Mouse (Mus musculus) spleen, embryonic (tissue): ENCODE data around the gene Ddost.
"Not testable (repeated sequence)": the region's sequence is repeated elsewhere in the genome, so short reads cannot be mapped to it uniquely, and the experiment has no call there.

Source experiments
- CTCF ChIA-PET: fragments of 350-600 bp; sonication (Branson Sonifier 250); formaldehyde crosslinking; loops from one replicate; lab custom pipeline; 2022; lab: Charles Lee

Gene Ddost

DNA sequence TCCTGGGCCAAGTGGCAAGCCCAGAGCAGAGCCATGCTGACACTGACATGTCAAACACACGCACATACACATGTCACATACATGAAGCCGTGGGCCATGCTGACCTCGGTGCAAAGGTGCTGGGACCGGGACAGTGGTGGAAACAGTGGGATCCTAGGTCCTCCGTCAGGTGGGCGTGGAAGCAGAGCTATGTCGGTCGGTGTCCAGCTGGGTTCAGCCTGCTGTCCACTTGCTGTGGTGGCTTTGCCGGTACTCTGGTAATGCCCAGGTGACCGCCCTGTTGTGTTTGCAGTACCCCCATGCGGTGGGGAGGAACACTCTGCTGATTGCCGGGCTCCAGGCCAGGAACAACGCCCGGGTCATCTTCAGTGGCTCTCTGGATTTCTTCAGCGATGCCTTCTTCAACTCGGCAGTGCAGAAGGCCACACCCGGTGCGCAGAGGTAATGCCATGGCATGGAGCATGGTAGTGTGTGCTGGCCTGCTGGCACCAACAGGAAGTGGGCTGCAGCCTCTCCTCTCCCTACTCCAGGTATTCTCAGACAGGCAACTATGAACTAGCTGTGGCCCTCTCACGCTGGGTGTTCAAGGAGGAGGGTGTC is 5.9 kb downstream of the Ddost start:
- CTCF ChIA-PET, result interaction anchor here (0.6 kb wide), 1 partner anchor 9 kb away, joined by 12 read pairs; no protein-coding TSS in a partner anchor

DNA sequence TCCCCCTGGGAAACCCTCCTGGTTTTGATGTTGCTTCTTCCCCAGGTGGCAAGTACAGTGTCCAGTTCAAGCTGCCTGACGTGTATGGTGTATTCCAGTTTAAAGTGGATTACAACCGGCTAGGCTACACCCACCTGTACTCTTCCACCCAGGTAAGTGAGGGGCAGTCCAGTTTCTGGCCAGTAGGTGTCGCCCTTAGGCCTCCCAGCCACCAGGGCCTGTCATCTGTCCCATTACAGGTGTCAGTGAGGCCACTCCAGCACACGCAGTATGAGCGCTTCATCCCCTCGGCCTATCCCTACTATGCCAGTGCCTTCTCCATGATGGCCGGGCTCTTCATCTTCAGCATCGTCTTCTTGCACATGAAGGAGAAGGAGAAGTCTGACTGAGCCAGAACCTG is 7.1 kb downstream of the Ddost start:
- CTCF ChIA-PET, result no interaction called here

DNA sequence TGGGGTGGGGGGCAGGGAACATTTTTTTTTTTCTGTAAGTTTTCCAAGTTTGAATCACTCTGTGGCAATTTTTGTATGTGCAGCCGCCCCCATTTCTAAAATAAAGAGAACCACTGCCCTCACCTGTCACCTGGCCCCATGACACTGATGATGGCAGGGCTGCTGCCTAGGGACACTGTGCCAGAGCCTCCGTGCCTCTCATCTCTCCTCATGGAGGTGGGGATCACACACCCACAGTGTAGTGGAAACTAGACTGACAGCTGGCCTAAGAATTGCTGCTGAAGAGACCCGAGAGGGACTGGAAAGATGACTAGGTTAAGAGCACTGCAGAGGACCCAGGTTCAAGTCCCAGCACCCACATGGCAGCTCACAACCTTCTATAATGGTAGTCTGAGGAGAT is 7.6 kb downstream of the Ddost start:
- CTCF ChIA-PET, result no interaction called here

DNA sequence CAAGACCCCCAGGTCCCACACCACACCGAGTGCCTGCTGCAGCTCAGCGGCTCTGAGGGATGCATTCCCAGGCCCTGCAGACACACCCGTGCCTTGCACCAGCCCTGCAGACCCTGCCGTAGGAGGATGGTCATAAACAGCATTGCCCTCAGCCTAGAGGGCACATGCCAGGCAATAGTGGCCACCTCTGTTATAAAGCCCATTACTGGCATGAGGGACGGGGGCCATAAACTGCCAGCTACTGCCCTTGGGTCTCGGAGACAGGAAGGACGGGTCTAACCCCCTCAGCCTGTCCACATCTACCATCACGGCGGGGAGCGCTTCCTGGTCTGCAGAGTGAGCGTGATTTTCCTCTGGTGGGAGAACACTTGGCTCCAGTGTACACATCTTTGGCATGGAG is 8.5 kb downstream of the Ddost start:
- CTCF ChIA-PET, result no interaction called here

DNA sequence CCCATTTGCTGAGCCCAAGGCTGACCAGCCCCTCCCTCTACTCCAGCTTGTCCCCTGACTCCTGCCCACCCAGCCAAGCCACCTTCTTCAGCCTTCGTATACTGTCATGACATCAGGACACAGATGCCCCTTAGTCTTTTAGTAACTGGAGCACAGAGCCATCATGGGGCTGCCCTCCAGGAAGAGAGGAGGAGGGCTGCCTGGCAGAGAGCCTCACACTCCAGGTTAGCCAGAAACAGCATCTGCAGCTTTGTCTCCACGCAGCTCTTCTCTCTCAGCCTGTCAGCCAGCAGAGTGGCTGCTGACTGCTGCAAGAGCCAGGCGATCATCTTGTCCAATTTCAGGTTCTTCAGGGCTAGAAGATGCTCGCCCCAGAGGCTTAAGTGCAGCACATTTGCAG is 9.3 kb downstream of the Ddost start:
- CTCF ChIA-PET, result no interaction called here

DNA sequence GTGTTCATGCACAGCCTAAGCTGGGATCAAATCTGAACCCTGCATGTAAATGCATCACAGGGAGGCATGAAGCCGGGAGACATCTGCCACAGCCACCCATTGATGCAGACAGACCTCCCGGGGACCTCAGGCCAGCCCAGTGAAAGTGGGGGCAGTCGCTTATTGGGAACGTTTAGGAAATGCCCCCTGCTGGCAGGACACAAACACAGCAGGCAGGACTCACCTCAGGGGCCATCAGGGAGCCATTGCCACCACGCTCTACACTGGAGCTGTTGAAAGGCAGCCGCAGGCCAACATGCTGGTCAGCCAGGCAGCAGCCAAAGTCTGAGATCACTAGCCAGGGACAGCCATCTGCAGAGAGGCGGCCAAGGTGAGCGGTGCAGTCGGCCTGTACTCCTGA is 11.3 kb downstream of the Ddost start:
- CTCF ChIA-PET, result interaction anchor here (1.1 kb wide), 1 partner anchor 11 kb away, joined by 3 read pairs; the partner anchor contains the start of gene Ddost

DNA sequence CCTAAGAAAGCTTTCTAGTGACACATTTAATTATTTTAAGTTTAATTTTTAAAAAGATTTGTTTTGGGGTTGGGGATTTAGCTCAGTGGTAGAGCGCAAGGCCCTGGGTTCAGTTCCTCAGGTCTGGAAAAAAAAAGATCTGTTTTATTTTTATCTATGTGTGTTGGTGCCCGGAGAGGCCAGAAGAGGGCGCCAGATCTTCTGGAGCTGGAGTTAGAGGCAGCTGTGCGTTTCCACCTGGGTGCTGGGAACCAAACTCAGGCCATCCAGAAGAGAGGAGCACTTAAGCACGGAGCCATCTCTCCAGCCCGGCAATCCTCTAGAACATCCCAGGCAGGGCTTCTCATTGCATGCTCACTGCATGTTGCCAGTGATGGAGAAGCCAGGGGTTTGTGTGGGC is 11.8 kb downstream of the Ddost start:
- CTCF ChIA-PET, result interaction anchor here (1.1 kb wide), 1 partner anchor 12 kb away, joined by 3 read pairs; the partner anchor contains the start of gene Ddost

DNA sequence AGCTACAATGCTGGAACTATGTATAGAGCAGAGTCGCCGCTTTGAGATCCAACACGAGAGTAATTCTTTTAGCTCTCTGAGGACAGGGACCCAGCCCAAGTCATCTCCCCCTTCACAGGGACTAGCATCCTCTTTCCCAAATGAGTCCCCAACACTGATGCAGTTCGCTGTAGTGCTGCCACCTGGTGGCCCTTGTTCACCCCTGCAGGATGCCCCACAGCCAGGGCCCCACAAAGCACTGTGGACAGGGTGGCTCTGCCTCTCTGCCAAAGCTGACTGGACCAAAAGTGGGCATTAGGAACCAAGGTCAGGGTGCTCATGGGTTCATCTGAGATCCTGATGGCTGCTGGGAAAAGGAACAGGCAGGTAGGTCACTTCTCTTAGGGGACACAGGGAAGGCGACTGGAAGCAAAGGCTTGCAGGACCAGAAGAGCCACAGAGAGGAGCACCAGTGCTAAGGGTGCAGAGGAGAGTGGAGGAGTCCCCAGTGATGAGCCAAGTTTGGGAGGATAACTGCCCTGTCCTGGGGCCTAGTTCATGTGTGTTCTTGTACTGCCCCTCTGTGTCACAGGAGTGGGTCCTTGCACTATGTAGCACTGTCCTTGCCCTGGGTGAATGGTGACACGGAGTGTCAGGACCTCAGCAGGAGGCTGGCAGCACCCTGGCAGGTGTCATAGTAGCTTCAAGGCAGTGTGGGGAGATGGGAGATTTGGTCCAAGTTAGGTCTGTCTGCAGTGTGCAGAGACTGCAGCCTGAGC is 14.2 kb downstream of the Ddost start:
- CTCF ChIA-PET, result interaction anchor here (0.6 to 1.9 kb wide), 5 partner anchors 8 to 141 kb away, joined by 3 to 14 read pairs (median 8); no protein-coding TSS in a partner anchor

DNA sequence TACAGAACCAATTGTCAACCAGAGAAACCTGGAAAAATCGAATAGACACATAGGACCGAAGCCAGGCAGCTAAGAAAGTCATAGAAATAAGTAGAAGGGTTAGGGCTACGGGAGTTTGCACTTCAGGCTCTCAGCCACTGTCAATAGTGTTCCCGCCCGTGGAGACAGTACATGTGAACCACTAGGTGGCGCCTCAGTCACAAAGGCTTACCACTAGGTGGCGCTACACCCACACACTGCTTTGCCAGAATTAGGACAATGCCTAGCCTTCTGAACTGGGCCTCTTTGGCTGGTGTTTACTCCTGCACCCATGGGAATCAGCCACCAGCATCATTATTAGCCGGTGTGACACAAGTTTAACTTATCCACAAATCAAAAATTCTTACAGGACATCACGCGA is 15.0 kb downstream of the Ddost start:
- CTCF ChIA-PET, result interaction anchor here (0.6 to 1.9 kb wide), 4 partner anchors 9 to 140 kb away, joined by 8 to 14 read pairs (median 10); no protein-coding TSS in a partner anchor

DNA sequence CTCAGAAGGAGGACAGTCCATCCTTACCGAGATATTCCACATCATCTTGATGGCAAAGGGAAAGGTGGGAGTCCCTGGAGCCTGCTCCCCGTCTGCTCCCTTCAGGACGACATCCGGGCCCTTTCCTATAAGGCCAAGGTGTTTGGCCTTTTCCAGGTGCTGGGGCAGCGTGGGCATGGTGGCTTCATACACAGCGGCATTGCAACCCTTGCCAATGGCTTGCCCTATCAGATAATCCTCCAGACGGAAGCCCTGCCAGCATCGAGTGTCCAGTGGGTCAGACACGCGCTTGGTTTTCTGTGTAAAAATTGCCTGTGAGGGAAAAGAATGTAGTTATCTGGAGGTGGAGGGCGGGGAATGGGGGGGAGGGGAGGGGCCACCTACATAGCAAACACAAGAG is 16.2 kb downstream of the Ddost start:
- CTCF ChIA-PET, result no interaction called here

DNA sequence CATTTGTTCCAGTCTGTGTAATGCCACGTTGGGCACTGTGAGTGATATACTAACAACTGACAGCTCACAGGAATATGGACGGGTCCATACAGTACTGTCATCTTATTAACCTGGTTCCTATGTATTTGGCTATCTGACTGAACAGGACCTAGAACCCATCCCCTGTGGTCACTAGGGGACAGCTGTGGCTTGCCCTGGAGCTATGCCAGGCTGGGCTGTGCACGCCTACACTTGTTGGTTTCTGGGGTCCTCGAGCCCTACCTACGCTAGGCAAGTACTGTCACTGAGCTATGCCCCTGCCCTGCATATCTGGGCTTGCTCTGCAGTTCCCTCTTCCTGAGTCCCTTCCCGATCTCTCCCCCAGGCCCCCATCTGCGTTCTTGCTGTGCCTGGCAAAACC is 17.0 kb downstream of the Ddost start:
- CTCF ChIA-PET, result interaction anchor here (0.6 kb wide), 1 partner anchor 16 kb away, joined by 15 read pairs; no protein-coding TSS in a partner anchor

DNA sequence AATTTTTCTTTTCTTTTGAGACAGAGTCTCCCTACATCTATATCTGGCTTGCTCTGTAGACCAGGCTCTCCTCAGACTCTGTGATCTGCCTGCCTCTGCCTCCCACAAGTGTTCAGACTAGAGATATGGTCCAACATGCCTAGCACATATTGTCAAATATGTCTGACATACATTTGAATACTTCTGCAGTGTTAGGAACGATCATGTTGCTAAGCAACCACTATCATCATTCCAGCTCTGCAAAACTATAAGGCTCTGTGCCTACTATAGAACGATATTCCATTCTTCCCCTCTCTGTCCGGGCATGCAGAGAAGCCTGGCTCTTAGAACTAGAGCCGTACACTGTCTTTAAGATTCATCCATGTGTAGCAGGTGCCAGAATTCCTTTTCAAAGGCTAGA is 18.2 kb downstream of the Ddost start:
- CTCF ChIA-PET, result interaction anchor here (0.6 kb wide), 1 partner anchor 79 kb away, joined by 3 read pairs; no protein-coding TSS in a partner anchor

DNA sequence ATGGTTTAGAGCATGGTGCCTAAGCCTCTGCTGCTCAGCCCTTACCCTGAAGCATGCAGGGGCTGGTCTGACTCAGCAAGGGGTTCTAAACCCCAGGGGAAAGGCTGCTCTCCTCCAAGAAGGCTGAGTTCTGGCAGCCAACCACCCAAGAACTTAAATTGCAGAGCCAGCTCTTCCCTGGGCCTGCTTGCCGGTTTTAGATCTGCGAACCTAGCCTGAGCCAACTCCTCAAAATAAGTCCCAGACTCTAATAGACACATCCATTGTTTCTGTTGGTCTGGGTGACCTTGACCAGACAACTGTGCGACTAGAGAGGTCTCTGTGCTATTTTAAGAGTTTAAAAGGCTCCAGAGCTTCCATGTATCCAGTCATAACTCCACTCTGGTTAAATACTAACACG is 19.2 kb downstream of the Ddost start:
- CTCF ChIA-PET, result interaction anchor here (0.6 kb wide), 1 partner anchor 803 kb away, joined by 9 read pairs; no protein-coding TSS in a partner anchor

DNA sequence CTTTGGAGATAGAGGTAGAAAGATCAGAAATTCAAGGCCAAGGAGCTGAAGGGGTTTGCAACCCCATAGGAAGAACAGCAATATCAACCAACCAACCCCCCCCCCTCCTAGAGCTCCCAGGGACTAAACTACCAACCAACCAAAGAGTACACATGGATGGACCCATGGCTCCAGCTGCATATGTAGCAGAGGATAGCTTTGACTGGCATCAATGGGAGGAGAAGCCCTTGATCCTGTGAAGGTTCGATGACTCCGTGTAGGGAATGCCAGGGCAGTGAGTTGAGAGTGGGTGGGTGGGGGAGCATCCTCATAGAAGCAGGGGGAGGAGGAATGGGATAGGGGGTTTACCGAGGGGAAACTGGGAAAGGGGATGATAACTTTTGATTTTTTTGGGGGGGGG is 19.9 kb downstream of the Ddost start:
- CTCF ChIA-PET, result no interaction called here

DNA sequence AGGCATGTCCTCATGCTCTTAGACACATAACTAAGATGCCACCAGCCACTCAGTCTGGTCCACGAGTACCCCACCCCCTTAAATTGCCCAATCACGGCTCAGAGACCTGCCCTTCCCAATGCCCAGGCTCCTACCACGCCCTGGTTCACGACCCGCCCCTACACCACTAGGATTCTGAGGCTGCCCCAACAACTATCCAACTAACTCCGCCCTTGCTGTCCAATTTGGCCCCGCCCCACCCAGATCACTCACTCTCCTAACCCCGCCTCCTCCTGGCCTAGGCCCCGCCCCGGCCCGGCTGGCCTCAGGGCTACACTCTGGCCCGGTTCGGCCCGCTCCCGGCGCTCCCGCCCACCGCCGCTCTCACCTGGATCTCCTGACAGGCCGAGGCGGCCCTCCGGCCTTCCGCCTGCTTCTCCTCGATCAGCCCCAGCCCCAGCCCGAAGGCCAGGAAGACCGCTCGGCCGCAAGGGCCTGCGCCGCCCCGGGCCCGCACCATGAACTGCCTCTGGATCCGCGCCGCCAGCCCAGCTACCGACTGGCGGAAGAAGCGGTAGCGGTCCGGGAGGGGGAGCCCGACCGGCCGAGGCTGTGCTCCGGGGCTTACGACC is 21.0 kb downstream of the Ddost start:
- CTCF ChIA-PET, result no interaction called here

DNA sequence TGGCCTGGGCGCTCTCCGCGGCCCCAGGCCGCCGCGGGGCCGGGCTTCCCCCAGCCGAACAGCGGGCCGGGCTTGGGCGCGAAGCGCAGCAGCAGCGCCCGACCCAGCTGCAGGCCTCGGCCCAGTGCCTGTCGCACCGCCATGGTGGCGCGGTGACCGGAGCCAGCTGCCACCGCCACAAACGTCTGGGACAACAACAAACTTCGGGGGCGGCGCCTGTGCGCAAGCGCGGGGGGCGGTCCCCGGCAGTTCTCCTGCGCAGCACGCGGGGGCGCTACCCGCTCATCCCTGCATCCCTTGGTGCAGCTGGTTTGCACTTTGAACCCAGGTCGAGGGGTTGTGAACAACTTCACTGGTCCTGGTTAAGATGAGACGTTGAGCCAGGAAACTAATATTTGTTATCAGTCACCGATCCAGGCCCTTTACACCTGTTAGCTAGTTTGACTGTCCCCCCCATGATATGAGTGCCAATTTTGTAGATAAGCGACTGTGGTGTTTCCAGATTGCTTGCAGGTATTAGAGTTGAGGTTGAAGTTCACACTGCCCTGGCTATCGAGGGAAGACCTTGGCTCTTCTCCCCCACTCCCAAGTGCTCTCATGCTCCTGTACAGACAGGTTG is 21.7 kb downstream of the Ddost start, which contains the start of gene Pink1:
TSS of gene Pink1 (minus strand) at position 231 of the 619 bp plus-strand sequence.
- CTCF ChIA-PET, result no interaction called here

DNA sequence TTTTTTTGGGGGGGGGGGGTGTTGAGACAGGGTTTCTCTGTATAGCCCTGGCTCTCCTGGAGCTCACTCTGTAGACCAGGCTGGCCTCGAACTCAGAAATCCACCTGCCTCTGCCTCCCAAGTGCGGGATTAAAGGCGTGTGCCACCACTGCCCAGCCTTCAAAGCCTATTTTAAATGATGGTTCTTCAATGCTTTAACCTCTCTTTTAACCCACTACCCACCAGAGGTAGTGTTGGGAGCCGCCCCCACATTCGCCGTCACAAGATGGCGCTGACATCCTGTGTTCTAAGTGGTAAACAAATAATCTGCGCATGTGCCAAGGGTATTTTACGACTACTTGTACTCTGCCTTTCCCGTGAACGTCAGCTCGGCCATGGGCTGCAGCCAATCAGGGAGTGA is 22.6 kb downstream of the Ddost start:
- CTCF ChIA-PET, result not testable (repeated sequence)

DNA sequence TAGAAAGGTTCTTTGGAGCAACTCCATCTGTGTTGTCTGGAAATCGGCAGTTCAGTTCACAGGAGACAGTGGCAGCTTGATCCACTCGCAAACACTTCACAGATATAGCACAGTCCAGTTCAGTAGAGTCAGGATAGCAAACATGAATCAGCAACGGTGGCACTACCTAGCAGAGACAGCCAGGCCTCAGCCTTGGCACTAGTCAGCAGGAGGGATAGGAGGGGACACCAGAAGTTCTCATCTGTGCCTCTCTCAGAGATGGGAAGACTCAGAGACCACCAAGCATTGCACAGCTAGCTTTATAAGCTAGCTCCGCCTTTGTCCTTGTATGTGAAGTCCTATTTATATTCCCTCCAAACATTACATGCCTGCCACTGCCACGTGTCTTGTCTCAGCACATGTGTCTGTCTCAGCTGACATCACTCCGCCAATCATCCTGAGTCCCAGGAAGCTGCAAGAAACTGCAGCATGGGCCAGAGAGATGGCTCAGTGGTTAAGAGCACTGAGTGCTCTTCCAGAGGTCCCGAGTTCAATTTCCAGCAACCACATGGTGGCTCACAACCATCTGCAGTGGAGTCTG is 23.5 kb downstream of the Ddost start:
- CTCF ChIA-PET, result no interaction called here

DNA sequence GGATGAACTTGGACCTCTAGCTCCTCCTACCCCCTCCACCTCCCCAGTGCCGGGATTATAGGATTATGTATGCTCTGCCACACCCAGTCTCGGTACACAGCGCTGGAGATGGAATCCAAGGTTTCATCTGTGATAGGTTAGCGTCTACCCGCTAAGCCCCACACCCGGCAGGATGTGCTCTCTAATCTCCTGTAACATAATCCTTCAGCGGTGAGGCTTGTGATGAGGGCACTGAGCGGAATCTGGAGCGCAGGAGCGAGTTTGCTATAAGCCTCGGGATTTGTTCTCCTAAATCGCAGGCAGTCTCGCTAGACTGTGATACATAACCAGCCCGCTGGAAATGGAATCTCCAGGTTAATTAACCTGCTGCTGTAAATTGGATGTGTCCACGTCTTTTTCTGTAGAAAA is 25.7 kb downstream of the Ddost start:
- CTCF ChIA-PET, result no interaction called here

DNA sequence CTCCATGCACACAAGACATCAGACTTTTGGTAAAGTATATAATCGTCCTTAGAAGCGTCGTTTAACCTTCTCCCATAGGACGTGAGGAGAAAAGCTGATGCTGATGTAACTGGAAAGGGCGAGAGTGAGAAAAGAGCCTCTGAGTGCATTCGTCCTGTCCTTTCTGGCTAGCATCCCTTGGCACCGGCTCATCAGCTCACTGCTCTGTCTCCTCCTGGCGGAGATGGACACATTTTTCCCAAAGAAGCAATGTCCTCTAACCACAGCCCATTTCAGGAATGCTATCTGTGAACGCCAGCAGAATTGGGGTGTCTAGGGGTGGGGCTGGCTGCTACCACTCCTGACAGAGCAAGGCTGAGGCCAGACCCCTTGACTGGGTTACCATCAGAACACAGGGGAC is 27.1 kb downstream of the Ddost start:
- CTCF ChIA-PET, result no interaction called here

DNA sequence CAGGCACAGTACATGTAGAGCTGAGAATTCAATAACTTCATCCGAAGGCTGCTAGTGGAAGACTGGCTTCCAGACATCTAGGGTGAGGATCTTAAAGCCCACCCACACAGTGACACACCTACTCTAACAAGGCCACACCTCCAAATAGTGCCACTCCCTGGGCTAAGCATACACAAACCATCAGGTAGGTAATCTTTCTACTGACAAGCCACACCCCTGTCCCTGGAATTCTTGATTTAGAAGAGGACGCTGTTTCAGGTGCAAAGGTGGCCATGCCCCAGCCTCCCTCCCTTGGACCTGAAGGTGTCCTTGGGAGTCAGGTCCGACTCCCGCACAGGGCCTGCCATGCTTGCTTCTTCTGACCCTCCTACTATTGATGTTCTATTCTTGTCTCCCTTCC is 28.6 kb downstream of the Ddost start:
- CTCF ChIA-PET, result no interaction called here
